Mouse (Mus musculus) intestine, postnatal 0 days (tissue): ENCODE measurements at regions not wholly inside any gene's neighbourhood (a gene's known extent, or its start where the extent isn't known, plus 50 kb on each side); places are given as distances from the start of the nearest gene placed in this dataset.

ENCODE experiments used
- ATAC-seq: fragments of 200-750 bp; cut with Nextera tagmentation; 2 replicates; pipeline ENCODE4 v1.8.0; 2017; ENCODE audit warnings: mild to moderate bottlenecking, moderate TSS enrichment, moderate library complexity
- H3K27ac ChIP-seq: fragments of 300-500 bp; sonication (generic); 2 replicates; pipeline ENCODE4 v1.5.1; 2014; ENCODE audit warnings: mild to moderate bottlenecking, low read depth, low read length, moderate library complexity
- H3K27me3 ChIP-seq: fragments of 300-500 bp; sonication (generic); replicated peaks from 2 replicates; pipeline ENCODE4 v1.6.1; 2014; ENCODE audit warnings: low read length, mixed read lengths; ENCODE audit not compliant: control insufficient read depth, insufficient read depth
- H3K36me3 ChIP-seq: fragments of 300-500 bp; sonication (generic); 2 replicates; pipeline ENCODE4 v1.6.1; 2014; ENCODE audit warnings: mild to moderate bottlenecking, moderate library complexity; ENCODE audit not compliant: control insufficient read depth, insufficient read depth
- H3K4me1 ChIP-seq: fragments of 300-500 bp; sonication (generic); replicated peaks from 2 replicates; pipeline ENCODE4 v1.6.1; 2014; ENCODE audit warnings: antibody characterized with exemption, low read length, mixed read lengths; ENCODE audit not compliant: control insufficient read depth, insufficient read depth
- H3K4me2 ChIP-seq: fragments of 300-500 bp; sonication (generic); replicated peaks from 2 replicates; pipeline ENCODE4 v1.6.1; 2014; ENCODE audit warnings: low read depth, mild to moderate bottlenecking, moderate library complexity
- H3K4me3 ChIP-seq: fragments of 300-500 bp; sonication (generic); 2 replicates; pipeline ENCODE4 v1.5.1; 2014; ENCODE audit warnings: low read depth, low read length
- H3K9ac ChIP-seq: fragments of 300-500 bp; sonication (generic); 2 replicates; pipeline ENCODE4 v1.6.1; 2014; ENCODE audit warnings: mild to moderate bottlenecking, low read depth, low read length
- H3K9me3 ChIP-seq: fragments of 300-500 bp; sonication (generic); 2 replicates; pipeline ENCODE4 v1.6.1; 2016; ENCODE audit warnings: mixed run types; ENCODE audit not compliant: control insufficient read depth
- CTCF ChIP-seq: sonication (generic); IDR thresholded peaks from 2 replicates; pipeline ENCODE4 v1.5.1; 2016; ENCODE audit warnings: low read depth, mild to moderate bottlenecking, control low read depth, antibody characterized with exemption, moderate library complexity
- WGBS: fragments of 180-500 bp; shearing (Covaris S2); extraction: QIAGEN DNeasy Blood & Tissue Kit; methylation state at CpG from one replicate; pipeline ENCODE4 v1.1.7; 2014; 5-methylcytosine and 5-hydroxymethylcytosine counted together

- Histone ChIP-seq H3K4me3 (no peak overlapping the region), H3K9me3 (no peaks in the 10 kb centered on the region), H3K4me2 (no peak overlapping the region), H3K4me1 (no peaks in the 10 kb centered on the region), H3K27ac (no peak overlapping the region), H3K9ac (no peak overlapping the region), H3K36me3 (no peaks in the 10 kb centered on the region), H3K27me3 (no peaks in the 10 kb centered on the region)
- 89% methylated on average over 1 of the region's 1 CpGs for WGBS
- TF ChIP-seq CTCF: no peak
- no peak for ATAC-seq
These were observed 256.2 kb upstream of the Rtl1 start for GRCm38 (mm10) chr12:109856336-109856735.

GRCm38 (mm10) chr12:109857705-109858104 is 257.6 kb upstream of the Rtl1 start:
- TF ChIP-seq CTCF: no peak
- WGBS: 56% methylated on average over 4 of the region's 4 CpGs
- Histone ChIP-seq H3K36me3 (no peaks in the 10 kb centered on the region), H3K27ac (no peak overlapping the region), H3K27me3 (no peaks in the 10 kb centered on the region), H3K4me3 (no peak overlapping the region), H3K4me1 (no peaks in the 10 kb centered on the region), H3K4me2 (no peak overlapping the region), H3K9me3 (no peaks in the 10 kb centered on the region), H3K9ac (no peak overlapping the region)
- no peak for ATAC-seq

DNA sequence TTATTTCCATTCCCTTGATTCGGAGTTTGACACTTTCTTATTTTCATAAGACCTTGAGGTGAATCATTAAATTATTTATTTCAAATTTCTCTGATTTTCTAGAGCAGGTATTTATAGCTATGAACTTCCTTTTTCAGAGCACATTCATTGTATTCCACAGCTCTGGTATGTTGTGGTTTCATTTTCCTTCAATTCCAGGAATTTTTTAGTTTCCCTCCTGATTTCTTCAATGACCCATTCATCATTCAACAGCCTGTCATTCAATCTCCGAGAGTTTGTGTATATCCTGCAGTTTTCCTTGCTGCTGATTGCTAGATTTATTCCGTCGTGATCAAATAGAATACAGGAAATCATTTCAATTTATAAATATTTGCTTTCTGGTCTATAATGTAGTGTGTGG is 264.7 kb upstream of the Rtl1 start:
- WGBS: 71% methylated on average over 4 of the region's 4 CpGs
- no peaks in the 10 kb centered on the region for H3K4me1 ChIP-seq
- H3K4me3 ChIP-seq: no peak overlapping the region
- no peaks in the 10 kb centered on the region for H3K9me3 ChIP-seq
- no peak overlapping the region for H3K9ac ChIP-seq
- H3K27me3 ChIP-seq: no peaks in the 10 kb centered on the region
- H3K36me3 ChIP-seq: no peaks in the 10 kb centered on the region
- H3K27ac ChIP-seq: no peak overlapping the region
- ATAC-seq: no peak
- H3K4me2 ChIP-seq: no peak overlapping the region
- no peak for TF ChIP-seq CTCF

- Histone ChIP-seq H3K9ac (no peak overlapping the region), H3K27me3 (no peaks in the 10 kb centered on the region), H3K27ac (no peak overlapping the region), H3K4me1 (no peaks in the 10 kb centered on the region), H3K36me3 (no peaks in the 10 kb centered on the region), H3K9me3 (no peaks in the 10 kb centered on the region), H3K4me2 (no peak overlapping the region), H3K4me3 (no peak overlapping the region)
- WGBS: 88% methylated on average over 14 of the region's 14 CpGs
- no peak for ATAC-seq
- TF ChIP-seq CTCF: no peak
These were observed 270.9 kb upstream of the Rtl1 start for GRCm38 (mm10) chr12:109871021-109871420.

DNA sequence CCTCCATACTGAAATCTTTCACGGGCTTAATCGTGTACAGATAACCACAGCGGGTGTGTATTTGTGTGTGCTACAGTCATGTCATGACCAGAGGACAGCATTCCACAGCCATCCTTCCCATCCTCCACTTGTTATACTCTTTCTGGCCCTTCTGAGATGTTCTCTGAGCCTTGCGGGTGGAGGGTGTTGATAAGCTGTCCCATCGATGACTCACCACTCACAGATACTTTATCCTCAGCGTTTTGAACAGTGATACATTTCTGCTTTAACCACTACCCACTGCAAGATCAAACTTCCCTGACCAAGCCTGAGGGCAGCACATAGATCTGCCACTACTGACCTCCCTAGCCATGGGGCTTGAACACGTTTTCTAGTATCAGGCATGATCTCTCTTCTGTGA is 274.3 kb upstream of the Rtl1 start:
- WGBS: 69% methylated on average over 7 of the region's 7 CpGs

DNA sequence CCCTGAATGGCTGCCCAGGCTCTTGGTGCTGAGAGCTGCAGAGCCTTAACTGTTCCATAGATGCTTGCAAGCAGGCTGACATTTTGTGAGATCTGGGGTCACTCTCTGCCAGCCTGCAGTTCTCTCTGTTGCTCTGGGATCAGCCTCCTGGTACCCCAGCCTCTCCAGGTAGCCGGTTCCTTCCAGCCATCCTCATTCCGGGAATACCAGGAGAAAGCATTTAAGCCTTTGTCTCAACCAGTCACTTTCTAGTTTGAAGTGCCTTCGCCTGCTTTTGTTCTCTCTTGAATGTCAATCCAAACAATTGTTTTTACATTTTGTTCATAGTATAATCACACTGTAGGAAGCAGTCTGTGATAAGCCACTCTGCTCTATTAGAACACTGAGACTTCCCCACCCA is 281.0 kb upstream of the Rtl1 start:
- Histone ChIP-seq H3K36me3 (no peaks in the 10 kb centered on the region), H3K9ac (no peak overlapping the region), H3K4me2 (no peak overlapping the region), H3K4me1 (no peaks in the 10 kb centered on the region), H3K9me3 (no peaks in the 10 kb centered on the region), H3K27ac (no peak overlapping the region), H3K27me3 (no peaks in the 10 kb centered on the region), H3K4me3 (no peak overlapping the region)
- no peak for TF ChIP-seq CTCF
- no peak for ATAC-seq
- 67% methylated on average over 3 of the region's 3 CpGs for WGBS

More for the DNA sequence above, 274.3 kb upstream of the Rtl1 start:
- no peak for TF ChIP-seq CTCF
- H3K9ac ChIP-seq: no peak overlapping the region
- H3K4me1 ChIP-seq: no peaks in the 10 kb centered on the region
- no peaks in the 10 kb centered on the region for H3K9me3 ChIP-seq
- H3K27ac ChIP-seq: no peak overlapping the region
- no peak overlapping the region for H3K4me3 ChIP-seq
- no peak overlapping the region for H3K4me2 ChIP-seq
- no peaks in the 10 kb centered on the region for H3K36me3 ChIP-seq
- no peak for ATAC-seq
- H3K27me3 ChIP-seq: no peaks in the 10 kb centered on the region

DNA sequence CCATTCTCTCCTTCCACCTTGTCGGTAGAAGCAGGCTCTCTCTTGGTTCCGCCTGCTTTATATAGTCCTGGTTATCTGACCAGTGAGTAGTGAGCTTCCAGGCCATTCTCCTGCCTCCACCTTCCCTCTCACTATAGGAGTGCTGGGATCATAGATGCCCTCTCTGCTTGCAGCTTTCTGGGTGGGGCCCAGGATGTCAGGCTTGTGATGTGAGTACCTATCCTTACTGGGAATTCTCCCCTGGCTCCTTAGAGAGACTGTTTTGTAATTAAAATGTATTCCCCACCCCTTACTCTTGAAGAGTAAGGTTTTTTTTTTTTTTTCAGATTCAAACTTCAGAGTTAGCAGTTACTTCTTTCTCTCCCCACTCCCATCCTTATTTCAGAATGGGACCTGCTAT is 291.1 kb upstream of the Rtl1 start:
- WGBS: 80% methylated on average over 2 of the region's 2 CpGs
- Histone ChIP-seq H3K27me3 (no peaks in the 10 kb centered on the region), H3K4me2 (no peak overlapping the region), H3K27ac (no peak overlapping the region), H3K4me1 (no peaks in the 10 kb centered on the region; the same call in 1 of the 2 replicates), H3K9me3 (no peaks in the 10 kb centered on the region), H3K36me3 (no peaks in the 10 kb centered on the region), H3K9ac (no peak overlapping the region), H3K4me3 (no peak overlapping the region)
- no peak for TF ChIP-seq CTCF
- no peak for ATAC-seq
